Mouse (Mus musculus) yolk sac, embryonic 10.5 days (tissue): Measurements from ENCODE around the gene Cdh20.
A peak's percentile ranks its signal among the peaks of the same experiment; 100 is the strongest.
"Not testable (repeated sequence)": the region's sequence is repeated elsewhere in the genome, so short reads cannot be mapped to it uniquely, and the experiment has no call there.

Experiments used
- DNase-seq: peaks from one replicate; pipeline ENCODE4 v3.0.0-alpha.2; 2017; ENCODE audit warnings: low spot score

The Cdh20 gene

GRCm38 (mm10) chr1:104916507-104916906 lies 148.2 kb downstream of the Cdh20 start:
- no peak for DNase-seq

- DNase-seq = no peak
Measured at GRCm38 (mm10) chr1:104917307-104917836, 149.0 kb downstream of the Cdh20 start.

- no peak for DNase-seq
Measured at GRCm38 (mm10) chr1:104933051-104933450, 164.7 kb downstream of the Cdh20 start.

GRCm38 (mm10) chr1:104936966-104937365 lies 168.6 kb downstream of the Cdh20 start:
- no peak for DNase-seq

GRCm38 (mm10) chr1:104939156-104939555 lies 170.8 kb downstream of the Cdh20 start:
- DNase-seq = peak; percentile 6

GRCm38 (mm10) chr1:104944470-104945109 lies 176.3 kb downstream of the Cdh20 start:
- peak; percentile 21 for DNase-seq

GRCm38 (mm10) chr1:104945110-104945489 lies 176.8 kb downstream of the Cdh20 start:
- DNase-seq = no peak

- not testable (repeated sequence) for DNase-seq
Measured at GRCm38 (mm10) chr1:104949640-104950039, 181.3 kb downstream of the Cdh20 start.

GRCm38 (mm10) chr1:104957046-104957445 lies 188.7 kb downstream of the Cdh20 start:
- DNase-seq = no peak

- DNase-seq = no peak
Measured at GRCm38 (mm10) chr1:104961670-104962069, 193.3 kb downstream of the Cdh20 start.

- DNase-seq = no peak
Measured at GRCm38 (mm10) chr1:104962257-104962656, 193.9 kb downstream of the Cdh20 start.

GRCm38 (mm10) chr1:104979068-104979467 lies 210.7 kb downstream of the Cdh20 start:
- no peak for DNase-seq

GRCm38 (mm10) chr1:104980273-104980672 lies 211.9 kb downstream of the Cdh20 start:
- no peak for DNase-seq

GRCm38 (mm10) chr1:104986222-104986973 lies 218.1 kb downstream of the Cdh20 start:
- DNase-seq = peak; percentile 20

- no peak for DNase-seq
Measured at GRCm38 (mm10) chr1:104987526-104987925, 219.2 kb downstream of the Cdh20 start.

GRCm38 (mm10) chr1:104992441-104992840 lies 224.1 kb downstream of the Cdh20 start:
- no peak for DNase-seq

- DNase-seq = peak; percentile 14
Measured at GRCm38 (mm10) chr1:104993905-104994611, 225.7 kb downstream of the Cdh20 start.

GRCm38 (mm10) chr1:104994612-104994986 lies 226.3 kb downstream of the Cdh20 start:
- no peak for DNase-seq

- DNase-seq = no peak
Measured at GRCm38 (mm10) chr1:104997814-104998213, 229.5 kb downstream of the Cdh20 start.

- DNase-seq = no peak
Measured at GRCm38 (mm10) chr1:105002179-105002578, 233.8 kb downstream of the Cdh20 start.

- DNase-seq = no peak
Measured at GRCm38 (mm10) chr1:105003786-105004185, 235.5 kb downstream of the Cdh20 start.

- no peak for DNase-seq
Measured at GRCm38 (mm10) chr1:105012616-105013015, 244.3 kb downstream of the Cdh20 start.

GRCm38 (mm10) chr1:105013291-105013690 lies 245.0 kb downstream of the Cdh20 start:
- DNase-seq = no peak
